Comparison of ENCODE assay signal across 24 mouse cellular contexts in genomic region chr1:54871321-54871720, GRCm38 (mm10). TPM values are rescaled to one million over a fixed set of nuclear protein-coding genes. Genes with fewer than 3 reads are reported as not detected.
DNase-seq lines count a peak whose midpoint lies in the region; ATAC-seq and TF ChIP-seq lines count a peak whose summit lies in the region.
"Had no signal": no experiment of that assay in that cellular context is flagged by ENCODE, and none has a peak within 500 bp of the region (broad histone marks: within the 10 kb centered on the region; RNA-seq: fewer than 3 reads in every experiment).

No protein-coding gene starts in this region.

- intact Hi-C loops in left cerebral cortex, adult 2 months (cut with DNase I), result no loop called here

- peak; percentile 71 for ATAC-seq in megakaryocyte, adult 5-6 weeks (ENCODE audit: poor library complexity, severe bottlenecking)
- ATAC-seq: hindbrain, postnatal 0 days; lung, postnatal 0 days; midbrain, embryonic 16.5 days had no signal

- DNase-seq in thymus, postnatal 0 days (ENCODE audit: low spot score), result peak; percentile 48
- no peak for DNase-seq in thymus, postnatal 25 days
- DNase-seq in T-cell, adult 2 months (ENCODE audit: low spot score), result peak; percentile 48
- no peak for DNase-seq in left cerebral cortex, adult 2 months (ENCODE audit: extremely low spot score in 1 of 2, low spot score in 2 of 2)
- no peak for DNase-seq in heart, adult 11 months
- DNase-seq in adrenal gland, postnatal 36 days, result no peak
- DNase-seq: cerebellum, adult 8-10 months; gastrocnemius, adult 2 months; heart, adult 18-20 months; heart, postnatal 36 days; kidney, adult 2 months; kidney, postnatal 14 days; layer of hippocampus, postnatal 36 days; liver; retina, postnatal 1 day; right cerebral cortex, postnatal 4 days; thymus, adult 18-20 months had no signal

- no peak overlapping the region for H3K4me3 ChIP-seq in left cerebral cortex, adult 2 months
- H3K4me3 ChIP-seq: forebrain, embryonic 12.5 days; gastrocnemius, adult 2 months; layer of hippocampus, adult 2 months; megakaryocyte, embryonic 14.5 days had no signal

- no peak for TF ChIP-seq CTCF in left cerebral cortex, adult 2 months (IDR thresholded peaks at IDR 0.05)

- no peak overlapping the region for H3K27ac ChIP-seq in left cerebral cortex, adult 2 months
- H3K27ac ChIP-seq: forebrain, embryonic 12.5 days; gastrocnemius, adult 2 months; hindbrain, postnatal 0 days; layer of hippocampus, adult 2 months had no signal

RNA-seq across cellular contexts. Expression of gene Ankrd44, which starts 54.9 kb away (rescaled TPM):
- 34.3 and 42.6 TPM in 2 replicates for polyA plus RNA-seq in thymus, postnatal 0 days (2015; fragmentation: Nextera tagmentation; extraction: Ambion mirVana)
- 205 and 209 TPM in 2 replicates for total RNA-seq in megakaryocyte, adult 5-6 weeks (2015)
- 124 and 138 TPM in 2 replicates for total RNA-seq in megakaryocyte, adult 5-6 weeks (2017)
- total RNA-seq in left cerebral cortex, adult 2 months (2021), result 10 to 100 TPM; 19.9 to 23.5 TPM
- 10 to 100 TPM; 15.6 to 17.1 TPM for total RNA-seq in adrenal gland, postnatal 36 days (2021)

Comparison
In these comparisons a context has a peak if more than half of its experiments do, and no peak if none do; other contexts are left out.
1. DNase-seq: peak in thymus, postnatal 0 days (single experiment) and T-cell, adult 2 months (single experiment); none in thymus, postnatal 25 days (single experiment), left cerebral cortex, adult 2 months (0 of 2), heart, adult 11 months (single experiment) and adrenal gland, postnatal 36 days (0 of 2).
2. RNA of gene Ankrd44, which starts 54.9 kb away (total RNA-seq): 124 to 209 TPM in megakaryocyte, adult 5-6 weeks; 19.9 to 23.5 TPM in left cerebral cortex, adult 2 months and 15.6 to 17.1 TPM in adrenal gland, postnatal 36 days; every median in the first group is over 4 times any median in the second.